Mouse (Mus musculus): ENCODE measurements around the gene Olfr99.

GRCm38 (mm10) chr17:37263626-37264025 is 19.6 kb downstream of the Olfr99 start, which contains the start of gene Olfr98:
- TF ChIP-seq CTCF (IDR thresholded peaks at IDR 0.05; ENCODE audit: insufficient read depth, low read depth, low read length) (no peak), POLR2A (IDR thresholded peaks at IDR 0.05; ENCODE audit: insufficient read depth, low read depth, low read length) (no peak)

Measured in olfactory bulb, adult 2 months (tissue).